Mouse (Mus musculus) bone marrow, adult 2 months (tissue): Measurements from ENCODE around the gene Fbxl17.

ENCODE experiments used
- CTCF ChIP-seq: fragments of 200-500 bp; IDR thresholded peaks from 2 replicates; pipeline ENCODE4 v1.5.1; 2011; ENCODE audit warnings: low read length, control low read depth; ENCODE audit not compliant: control insufficient read depth, insufficient read depth
- POLR2A ChIP-seq: fragments of 200-500 bp; IDR thresholded peaks from 2 replicates; pipeline ENCODE4 v1.6.1; 2011; ENCODE audit warnings: low read depth, mild to moderate bottlenecking, control low read depth, low read length, borderline replicate concordance; ENCODE audit not compliant: control insufficient read depth

DNA sequence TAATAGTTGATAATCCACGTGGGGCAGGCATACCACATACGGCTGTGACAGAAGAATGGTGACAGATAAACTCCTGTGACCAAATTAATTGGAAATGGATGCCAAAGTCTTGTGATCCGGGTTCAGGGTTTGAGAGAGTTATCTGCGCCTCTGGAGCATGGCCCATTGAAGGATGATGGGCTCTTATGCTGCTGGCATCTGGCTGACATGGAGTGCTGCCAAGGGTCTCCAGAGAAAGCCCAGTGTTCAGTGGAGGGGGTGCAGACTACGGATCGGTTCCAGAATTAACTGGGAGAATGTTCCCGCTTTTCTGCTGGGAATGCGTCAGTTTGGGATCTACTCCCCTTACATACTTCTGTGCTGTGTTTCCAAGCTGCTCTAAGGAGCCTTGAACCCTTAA, 308.5 kb downstream of the Fbxl17 start:
- TF ChIP-seq CTCF (no peak), POLR2A (no peak)
